Mouse (Mus musculus): ENCODE results near the gene Adtrp.

GRCm38 (mm10) chr13:41805138-41805820, 42.2 kb downstream of the Adtrp start:
- no peak for TF ChIP-seq CTCF (IDR thresholded peaks at IDR 0.05; ENCODE audit: low read depth)
- no peak for TF ChIP-seq EP300 (IDR thresholded peaks at IDR 0.05; ENCODE audit: low read depth)
